Mouse (Mus musculus) midbrain, embryonic 11.5 days (tissue): ENCODE data around the gene Sin3a. TPM values are rescaled to one million over a fixed set of nuclear protein-coding genes. Genes with fewer than 3 reads are reported as not detected.

ENCODE experiments used
- ATAC-seq: fragments of 200-750 bp; cut with Nextera tagmentation; 2 replicates; pipeline ENCODE4 v1.8.0; 2017; ENCODE audit warnings: moderate TSS enrichment, moderate library complexity; ENCODE audit not compliant: low FRiP score
- DNase-seq: peaks from one replicate; pipeline ENCODE4 v3.0.0; 2015; ENCODE audit warnings: low spot score; ENCODE audit errors: missing footprints
- H3K27ac ChIP-seq: fragments of 300-500 bp; sonication (generic); 2 replicates; pipeline ENCODE4 v1.5.1; 2014; ENCODE audit warnings: low read depth, low read length
- H3K27me3 ChIP-seq: fragments of 300-500 bp; sonication (generic); 2 replicates; pipeline ENCODE4 v1.6.1; 2014; ENCODE audit warnings: mild to moderate bottlenecking, low read length, moderate library complexity, mixed read lengths; ENCODE audit not compliant: control insufficient read depth, insufficient read depth
- H3K36me3 ChIP-seq: fragments of 300-500 bp; sonication (generic); 2 replicates; pipeline ENCODE4 v1.6.1; 2014; ENCODE audit warnings: mild to moderate bottlenecking, low read length, moderate library complexity, mixed read lengths; ENCODE audit not compliant: control insufficient read depth, insufficient read depth
- H3K4me1 ChIP-seq: fragments of 300-500 bp; sonication (generic); 2 replicates; pipeline ENCODE4 v1.6.1; 2014; ENCODE audit warnings: low read length; ENCODE audit not compliant: control insufficient read depth, insufficient read depth
- H3K4me2 ChIP-seq: fragments of 300-500 bp; sonication (generic); 2 replicates; pipeline ENCODE4 v1.6.1; 2014; ENCODE audit warnings: mild to moderate bottlenecking, moderate library complexity
- H3K4me3 ChIP-seq: fragments of 300-500 bp; sonication (generic); 2 replicates; pipeline ENCODE4 v1.5.1; 2014; ENCODE audit warnings: low read depth, low read length
- H3K9ac ChIP-seq: fragments of 300-500 bp; sonication (generic); 2 replicates; pipeline ENCODE4 v1.6.1; 2014; ENCODE audit warnings: low read length
- H3K9me3 ChIP-seq: fragments of 300-500 bp; sonication (generic); 2 replicates; pipeline ENCODE4 v1.6.1; 2016; ENCODE audit warnings: low read length; ENCODE audit not compliant: control insufficient read depth
- WGBS: fragments of 180-500 bp; shearing (Covaris S2); extraction: QIAGEN DNeasy Blood & Tissue Kit; methylation state at CpG from one replicate; pipeline ENCODE4 v1.1.7; 2014; 5-methylcytosine and 5-hydroxymethylcytosine counted together
- polyA plus RNA-seq: library from polyadenylated mRNA; unstranded; fragments of >200 nt; fragmentation: Nextera tagmentation; extraction: Ambion mirVana; gene quantifications from 2 replicates; pipeline ENCODE4 v1.2.1, GENCODE M21; 2014

Gene Sin3a
- polyA plus RNA-seq, 1 experiment from 2014 or later: 56.1 TPM

DNA sequence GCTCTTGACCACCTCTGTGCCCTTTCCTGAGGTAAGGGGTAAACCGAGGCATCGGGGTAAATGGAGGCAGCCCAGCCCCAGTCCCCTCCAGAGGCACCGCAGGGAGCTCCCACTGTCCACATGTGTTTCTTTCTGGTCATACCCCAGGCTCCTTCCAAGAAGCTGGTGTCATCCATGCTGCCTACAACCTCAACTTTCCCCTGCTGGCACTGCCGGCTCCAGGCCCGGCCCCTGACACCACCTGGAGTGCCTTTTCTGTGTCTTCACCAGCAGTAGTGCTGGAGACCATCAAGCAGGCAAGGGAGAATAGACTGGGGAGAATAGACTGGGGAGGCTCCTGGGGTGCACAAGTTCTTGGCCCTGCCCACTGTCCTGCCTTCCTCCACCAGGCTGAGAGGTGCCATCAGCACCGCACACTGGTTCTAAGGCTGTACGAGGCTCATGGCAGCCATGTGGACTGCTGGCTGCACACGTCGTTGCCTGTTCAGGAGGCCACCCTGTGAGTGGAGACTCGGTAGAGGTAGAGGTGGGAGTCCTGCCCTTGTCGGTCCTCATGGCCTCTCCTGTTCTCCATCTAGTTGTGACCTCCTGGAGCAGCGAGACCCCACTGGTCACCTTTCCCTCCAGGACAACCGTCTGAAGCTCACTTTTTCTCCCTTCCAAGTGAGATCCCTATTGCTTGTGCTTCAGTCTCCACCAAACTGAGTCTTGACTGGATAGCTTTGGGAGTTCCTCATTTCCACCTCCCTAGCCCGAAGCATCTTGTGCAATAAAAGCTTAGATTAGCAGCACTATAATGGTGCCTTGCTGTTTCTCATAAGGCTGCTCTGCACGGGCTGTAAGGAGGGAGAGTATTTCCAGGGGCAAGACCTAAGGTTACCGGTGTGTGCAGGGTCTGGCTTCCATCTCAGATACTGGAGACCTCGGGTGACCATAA lies 69.8 kb downstream of the Sin3a start:
- Histone ChIP-seq H3K4me3 (no peak overlapping the region), H3K9me3 (no peaks in the 10 kb centered on the region), H3K4me1 (no peaks in the 10 kb centered on the region), H3K36me3 (peaks cover 11% of the 10 kb centered on the region; the same call in 1 of the 2 replicates), H3K27ac (no peak overlapping the region), H3K27me3 (no peaks in the 10 kb centered on the region), H3K9ac (no peak overlapping the region), H3K4me2 (no peak overlapping the region)
- DNase-seq (no peak), ATAC-seq (no peak)
- 90% methylated on average over 17 of the region's 17 CpGs for WGBS

DNA sequence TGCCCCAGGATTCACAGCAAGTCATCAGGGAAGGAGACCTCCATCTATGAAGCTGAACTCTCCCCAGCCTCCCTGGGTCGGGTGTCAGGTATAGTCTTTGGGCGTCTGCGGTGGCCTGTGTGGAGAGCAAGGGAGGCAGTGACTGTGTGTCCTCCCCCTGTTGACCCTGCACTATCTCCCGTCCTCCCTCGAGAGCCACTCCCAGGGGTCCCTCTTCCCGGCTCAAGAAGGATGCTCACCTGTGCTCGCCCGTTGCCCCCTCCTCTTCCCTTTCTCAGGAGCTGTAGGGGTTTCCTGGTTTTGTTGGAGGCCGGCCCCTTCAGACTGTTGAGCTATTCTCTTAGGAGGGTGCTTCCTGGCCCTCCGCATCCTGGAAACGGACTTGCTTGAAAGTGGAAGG lies 71.4 kb downstream of the Sin3a start:
- H3K4me3 ChIP-seq: no peak overlapping the region
- no peak overlapping the region for H3K27ac ChIP-seq
- ATAC-seq (no peak), DNase-seq (peak; percentile 62)
- peaks cover 11% of the 10 kb centered on the region; the same call in 1 of the 2 replicates for H3K36me3 ChIP-seq
- H3K4me1 ChIP-seq: no peaks in the 10 kb centered on the region; the same call in 1 of the 2 replicates
- no peaks in the 10 kb centered on the region for H3K27me3 ChIP-seq
- H3K9ac ChIP-seq: no peak overlapping the region
- H3K4me2 ChIP-seq: no peak overlapping the region
- no peaks in the 10 kb centered on the region for H3K9me3 ChIP-seq
- 94% methylated on average over 11 of the region's 11 CpGs for WGBS

DNA sequence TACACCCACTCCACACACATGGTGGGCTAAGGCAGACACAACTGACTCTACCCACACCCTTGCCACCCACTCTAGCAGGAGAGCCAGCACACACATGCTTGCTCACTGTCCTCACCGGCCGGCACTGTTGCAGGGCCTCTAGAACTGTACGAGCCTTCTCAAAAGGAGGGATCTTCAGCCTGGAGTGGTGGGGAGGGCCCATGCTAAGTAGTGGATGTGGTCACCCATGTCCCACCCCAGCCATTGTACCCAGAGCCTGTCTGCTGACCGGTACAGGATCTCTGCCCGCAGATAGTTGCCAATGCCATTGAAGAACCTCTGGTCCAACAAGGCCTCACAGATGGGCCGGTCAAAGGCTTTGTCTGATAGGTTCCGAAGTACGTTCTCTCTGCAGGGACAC lies 73.0 kb downstream of the Sin3a start:
- peaks cover 4% of the 10 kb centered on the region; the same call in 1 of the 2 replicates for H3K36me3 ChIP-seq
- no peak overlapping the region for H3K27ac ChIP-seq
- no peak overlapping the region for H3K9ac ChIP-seq
- ATAC-seq (no peak), DNase-seq (no peak)
- H3K4me2 ChIP-seq: no peak overlapping the region
- H3K4me1 ChIP-seq: peaks cover 6% of the 10 kb centered on the region; the same call in 1 of the 2 replicates
- no peaks in the 10 kb centered on the region for H3K9me3 ChIP-seq
- no peak overlapping the region for H3K4me3 ChIP-seq
- H3K27me3 ChIP-seq: no peaks in the 10 kb centered on the region
- WGBS: 91% methylated on average over 8 of the region's 8 CpGs

DNA sequence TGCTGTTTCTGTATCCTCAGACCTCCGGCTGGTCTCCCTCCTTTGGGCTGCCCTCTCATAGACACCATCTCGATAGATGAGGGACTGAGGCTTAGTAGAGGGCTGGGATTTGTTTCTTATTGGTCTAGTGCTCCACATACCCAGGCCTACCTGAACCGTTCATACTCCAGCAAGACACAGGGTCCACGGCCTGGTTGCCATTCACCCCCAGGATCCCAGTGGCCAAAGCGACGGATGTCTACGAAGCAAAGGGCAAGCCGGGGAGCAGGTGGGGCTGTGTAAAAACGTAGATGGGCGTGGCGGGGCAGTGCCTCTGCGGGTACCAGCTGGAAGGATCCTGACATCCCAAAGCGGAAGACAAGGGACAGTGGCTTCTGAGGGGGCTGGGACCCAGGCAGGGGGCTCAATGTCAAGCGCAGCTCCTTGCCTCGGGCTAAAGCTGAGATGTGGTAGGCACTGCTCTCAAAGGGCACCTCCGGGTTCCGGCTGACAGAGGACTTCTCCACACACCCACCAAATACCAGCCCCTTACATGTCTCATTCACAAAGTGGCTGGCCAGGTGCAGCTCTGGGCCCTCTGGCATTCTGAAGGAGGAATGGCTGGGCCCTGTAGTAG lies 74.7 kb downstream of the Sin3a start:
- ATAC-seq: no peak
- 88% methylated on average over 17 of the region's 17 CpGs for WGBS
- no peaks in the 10 kb centered on the region for H3K27me3 ChIP-seq
- H3K4me3 ChIP-seq: no peak overlapping the region
- H3K36me3 ChIP-seq: peaks cover 3% of the 10 kb centered on the region; the same call in 1 of the 2 replicates
- H3K9ac ChIP-seq: no peak overlapping the region
- no peak overlapping the region for H3K4me2 ChIP-seq
- H3K9me3 ChIP-seq: no peaks in the 10 kb centered on the region
- H3K27ac ChIP-seq: no peak overlapping the region
- no peak for DNase-seq
- peaks cover 6% of the 10 kb centered on the region; the same call in 1 of the 2 replicates for H3K4me1 ChIP-seq

DNA sequence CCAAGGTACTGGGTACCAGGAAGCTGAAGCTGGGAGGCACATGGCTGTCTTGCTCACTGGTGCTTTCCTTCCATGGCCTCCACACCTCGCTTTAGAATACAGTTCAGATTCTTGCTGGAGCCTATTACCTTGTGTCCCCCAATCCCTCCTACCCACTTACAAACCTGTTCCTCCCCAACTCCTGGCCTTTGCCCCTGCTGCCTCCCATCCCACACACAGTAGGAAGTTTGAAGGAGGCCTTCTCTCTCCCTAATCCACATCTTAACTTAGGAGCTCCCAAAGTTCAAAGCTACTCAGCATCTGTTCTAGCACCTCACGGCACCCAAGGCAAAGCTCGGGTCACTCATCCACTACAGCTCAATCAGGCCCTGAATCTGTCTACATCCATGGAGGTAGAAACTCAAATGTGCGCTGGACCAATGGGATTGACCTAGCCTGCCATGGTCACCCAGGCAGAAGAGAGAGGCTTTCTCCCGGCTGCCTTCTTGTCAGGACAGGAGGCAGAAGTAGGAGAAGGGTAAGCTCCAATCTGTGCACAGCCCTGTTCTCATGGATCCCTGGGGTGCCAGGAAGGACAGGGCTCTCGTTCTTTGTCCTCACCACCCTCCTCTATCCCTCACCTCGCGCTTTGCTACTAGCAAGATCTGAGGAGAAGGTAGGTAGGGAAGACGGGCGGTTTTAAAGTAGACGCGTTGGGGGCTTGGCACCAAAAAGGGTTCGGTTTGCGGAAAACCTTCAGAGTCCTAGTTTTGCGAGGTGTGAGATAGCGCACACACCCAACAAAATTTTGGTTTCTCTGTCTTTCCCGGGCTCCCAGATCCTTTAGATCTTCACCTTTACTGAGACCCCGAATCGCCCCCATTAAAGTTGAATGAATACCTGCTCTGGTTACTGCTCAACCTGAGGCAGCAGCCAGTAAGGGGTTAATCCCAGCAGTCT lies 75.6 kb downstream of the Sin3a start:
- peak; percentile 94 for DNase-seq
- Histone ChIP-seq H3K4me3 (peak overlapping the region; percentile 50), H3K4me2 (peak overlapping the region; percentile 87), H3K9ac (peak overlapping the region; percentile 75), H3K27me3 (no peaks in the 10 kb centered on the region), H3K36me3 (no peaks in the 10 kb centered on the region), H3K4me1 (peaks cover 6% of the 10 kb centered on the region; the same call in 1 of the 2 replicates), H3K27ac (peak overlapping the region; percentile 56), H3K9me3 (no peaks in the 10 kb centered on the region)
- ATAC-seq: peak; percentile 46
- 9% methylated on average over 19 of the region's 19 CpGs for WGBS

DNA sequence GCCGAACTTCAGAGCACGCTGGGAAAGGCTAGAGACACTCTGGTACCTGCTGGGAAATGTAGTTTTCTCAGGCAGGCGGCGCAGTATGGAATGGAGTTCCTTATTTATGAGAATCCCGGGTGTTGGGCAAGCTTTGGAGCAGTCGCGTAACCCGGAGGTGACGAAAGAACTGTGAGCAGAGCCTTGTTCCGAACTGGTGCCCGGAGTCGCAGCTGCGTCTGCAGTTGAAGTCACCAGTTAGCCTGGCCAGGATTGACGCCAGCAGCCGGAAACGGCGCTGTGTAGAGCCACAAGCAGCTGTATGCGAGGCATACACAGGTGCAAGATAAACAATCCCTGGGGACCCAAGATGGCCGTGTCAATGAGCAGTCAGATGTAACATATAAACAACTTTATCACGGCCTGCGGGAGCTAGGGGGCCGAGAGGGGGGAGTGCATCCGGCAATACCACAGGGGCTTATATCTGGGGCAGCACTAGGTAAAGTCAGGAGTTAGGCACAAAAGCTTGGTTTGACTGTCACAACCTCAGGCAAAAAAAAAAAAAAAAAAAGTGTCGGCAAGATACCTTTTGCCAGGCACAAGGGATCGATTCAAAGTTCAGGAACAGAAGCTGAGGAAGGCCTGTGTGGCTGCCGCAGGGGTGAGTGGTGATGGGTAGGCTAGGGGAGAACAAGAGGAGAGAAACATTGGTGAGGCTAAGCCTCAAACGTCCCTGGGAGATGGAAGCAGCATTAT lies 76.5 kb downstream of the Sin3a start, which contains the start of gene Neil1:
Gene Neil1, minus strand, starts transcription at position 162 of the 735 bp plus-strand sequence.
- Histone ChIP-seq H3K27ac (peak within 1 kb of the TSS; percentile 56), H3K9ac (peak within 1 kb of the TSS; percentile 75), H3K4me2 (peak within 1 kb of the TSS; percentile 87), H3K36me3 (no peaks in the 10 kb centered on the region), H3K4me1 (peaks cover 6% of the 10 kb centered on the region; the same call in 1 of the 2 replicates), H3K27me3 (no peaks in the 10 kb centered on the region), H3K4me3 (peak within 1 kb of the TSS; percentile 50), H3K9me3 (no peaks in the 10 kb centered on the region)
- DNase-seq: peak; percentile 97
- peak; percentile 92 for ATAC-seq
- under 1% methylated on average over 27 of the region's 27 CpGs for WGBS

DNA sequence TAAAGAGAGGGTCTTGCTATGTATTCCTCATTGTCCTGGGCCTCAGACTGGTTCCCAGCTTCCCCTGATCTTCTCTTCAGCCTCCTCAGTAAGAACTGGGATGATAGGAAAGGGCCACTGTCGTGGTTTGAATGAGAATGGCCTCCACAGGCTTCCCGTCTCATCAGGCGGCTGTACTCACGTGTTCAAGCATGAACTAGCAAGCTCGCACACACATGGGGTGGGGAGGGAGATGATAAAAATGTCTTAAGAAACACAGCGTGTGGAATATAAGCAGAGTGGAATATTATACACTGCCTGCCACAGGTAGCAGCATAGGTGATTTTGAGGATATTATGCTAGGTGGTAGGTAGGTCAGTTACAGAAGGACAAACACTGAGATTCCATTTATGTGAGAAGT lies 77.2 kb downstream of the Sin3a start:
- Histone ChIP-seq H3K27me3 (no peaks in the 10 kb centered on the region), H3K4me2 (peak overlapping the region; percentile 87), H3K9ac (peak overlapping the region; percentile 75), H3K9me3 (no peaks in the 10 kb centered on the region), H3K4me3 (peak overlapping the region; percentile 50), H3K4me1 (peaks cover 6% of the 10 kb centered on the region; the same call in 1 of the 2 replicates), H3K36me3 (no peaks in the 10 kb centered on the region), H3K27ac (0 out of 2 replicates have a peak overlapping the region, but pooled peaks have one; percentile 56)
- no peak for ATAC-seq
- WGBS: 75% methylated on average over 6 of the region's 6 CpGs
- DNase-seq: no peak

DNA sequence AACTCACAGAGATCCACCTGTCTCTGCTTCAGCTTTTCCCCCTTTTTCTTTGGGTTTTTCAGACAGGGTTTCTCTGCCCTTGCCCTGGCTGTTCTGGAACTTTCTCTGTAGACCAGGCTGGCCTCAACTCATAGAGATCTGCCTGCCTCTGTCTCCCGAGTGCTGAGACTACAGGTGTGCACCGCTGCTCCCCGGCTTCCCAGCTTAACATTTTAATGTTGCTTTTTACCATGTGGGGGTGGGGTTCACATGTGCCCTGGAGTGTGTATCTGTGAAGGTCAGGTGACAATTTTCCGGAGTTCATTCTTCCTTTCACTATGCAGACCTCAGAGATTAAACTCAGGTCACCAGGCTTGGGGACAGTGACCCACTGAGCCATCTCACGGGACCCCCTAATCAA lies 78.4 kb downstream of the Sin3a start:
- H3K4me2 ChIP-seq: no peak overlapping the region
- H3K27ac ChIP-seq: no peak overlapping the region
- H3K36me3 ChIP-seq: no peaks in the 10 kb centered on the region
- H3K9ac ChIP-seq: no peak overlapping the region
- no peaks in the 10 kb centered on the region for H3K9me3 ChIP-seq
- H3K4me1 ChIP-seq: peaks cover 6% of the 10 kb centered on the region; the same call in 1 of the 2 replicates
- ATAC-seq (no peak), DNase-seq (no peak)
- H3K27me3 ChIP-seq: no peaks in the 10 kb centered on the region
- H3K4me3 ChIP-seq: no peak overlapping the region
- WGBS: 88% methylated on average over 5 of the region's 5 CpGs
